Mouse (Mus musculus): ENCODE results near the gene Scarf1. TPM values are rescaled to one million over a fixed set of nuclear protein-coding genes. Genes with fewer than 3 reads are reported as not detected.
A peak's percentile ranks its signal among the peaks of the same experiment; 100 is the strongest.

Gene Scarf1
- polyA plus RNA-seq, 1 experiment = 3.4 TPM

GRCm38 (mm10) chr11:75529771-75530170 lies 16.4 kb downstream of the Scarf1 start:
- Histone ChIP-seq H3K27ac (ENCODE audit: insufficient read depth, low read length) (no peak overlapping the region), H3K4me1 (ENCODE audit: control insufficient read depth, insufficient read depth, low read length) (peaks cover 11% of the 10 kb centered on the region), H3K27me3 (ENCODE audit: control insufficient read depth, insufficient read depth, low read length) (no peaks in the 10 kb centered on the region), H3K4me3 (replicated peaks; ENCODE audit: insufficient read depth, low read depth, low read length) (no peak overlapping the region)
- TF ChIP-seq POLR2A (IDR thresholded peaks at IDR 0.05; ENCODE audit: borderline replicate concordance, insufficient read depth, low read length) (no peak), CTCF (IDR thresholded peaks at IDR 0.05; ENCODE audit: borderline replicate concordance, insufficient read depth, low read depth, low read length) (no peak)
- WGBS = 47% methylated on average over 4 of the region's 4 CpGs
- no peak for DNase-seq

- DNase-seq = peak; percentile 93 to 100
- 0% methylated on average over 10 of the region's 10 CpGs for WGBS
- TF ChIP-seq CTCF (IDR thresholded peaks at IDR 0.05; ENCODE audit: borderline replicate concordance, insufficient read depth, low read depth, low read length) (peak; percentile 95), POLR2A (IDR thresholded peaks at IDR 0.05; ENCODE audit: borderline replicate concordance, insufficient read depth, low read length) (peak; percentile 39; the same call in 1 of the 2 replicates)
- Histone ChIP-seq H3K4me1 (ENCODE audit: control insufficient read depth, insufficient read depth, low read length) (peaks cover 11% of the 10 kb centered on the region), H3K27me3 (ENCODE audit: control insufficient read depth, insufficient read depth, low read length) (no peaks in the 10 kb centered on the region), H3K27ac (ENCODE audit: insufficient read depth, low read length) (peak overlapping the region; percentile 89), H3K4me3 (replicated peaks; ENCODE audit: insufficient read depth, low read depth, low read length) (peak overlapping the region; percentile 96)
These were observed 17.0 kb downstream of the Scarf1 start for GRCm38 (mm10) chr11:75530325-75530724.

- H3K27ac ChIP-seq (ENCODE audit: insufficient read depth, low read length) = peak overlapping the region; percentile 89
- peak overlapping the region; percentile 96 for H3K4me3 ChIP-seq (replicated peaks; ENCODE audit: insufficient read depth, low read depth, low read length)
- no peak for DNase-seq
- H3K27me3 ChIP-seq (ENCODE audit: control insufficient read depth, insufficient read depth, low read length) = no peaks in the 10 kb centered on the region
- under 1% methylated on average over 31 of the region's 31 CpGs for WGBS
- TF ChIP-seq POLR2A (IDR thresholded peaks at IDR 0.05; ENCODE audit: borderline replicate concordance, insufficient read depth, low read length) = no peak
- TF ChIP-seq CTCF (IDR thresholded peaks at IDR 0.05; ENCODE audit: borderline replicate concordance, insufficient read depth, low read depth, low read length) = no peak
- H3K4me1 ChIP-seq (ENCODE audit: control insufficient read depth, insufficient read depth, low read length) = peaks cover 7% of the 10 kb centered on the region; the same call in 1 of the 2 replicates
These were observed 17.6 kb downstream of the Scarf1 start for GRCm38 (mm10) chr11:75530845-75531373.

GRCm38 (mm10) chr11:75531469-75532242 lies 18.3 kb downstream of the Scarf1 start, which contains the start of gene Slc43a2:
Gene Slc43a2, plus strand, starts transcription at chr11:75531694.
- H3K4me3 ChIP-seq (replicated peaks; ENCODE audit: insufficient read depth, low read depth, low read length) = peak within 1 kb of the TSS; percentile 96
- DNase-seq = peak; percentile 97 to 99
- H3K27ac ChIP-seq (ENCODE audit: insufficient read depth, low read length) = peak within 1 kb of the TSS; percentile 98
- H3K27me3 ChIP-seq (ENCODE audit: control insufficient read depth, insufficient read depth, low read length) = no peaks in the 10 kb centered on the region
- peaks cover 10% of the 10 kb centered on the region for H3K4me1 ChIP-seq (ENCODE audit: control insufficient read depth, insufficient read depth, low read length)
- TF ChIP-seq POLR2A (IDR thresholded peaks at IDR 0.05; ENCODE audit: borderline replicate concordance, insufficient read depth, low read length) (peak; percentile 47; the same call in 1 of the 2 replicates), CTCF (IDR thresholded peaks at IDR 0.05; ENCODE audit: borderline replicate concordance, insufficient read depth, low read depth, low read length) (no peak)
- under 1% methylated on average over 62 of the region's 62 CpGs for WGBS

- 1% methylated on average over 38 of the region's 38 CpGs for WGBS
- H3K4me3 ChIP-seq (replicated peaks; ENCODE audit: insufficient read depth, low read depth, low read length) = peak overlapping the region; percentile 96
- DNase-seq = peak in 1 of 2 experiments; percentile 67
- H3K4me1 ChIP-seq (ENCODE audit: control insufficient read depth, insufficient read depth, low read length) = peaks cover 19% of the 10 kb centered on the region
- TF ChIP-seq POLR2A (IDR thresholded peaks at IDR 0.05; ENCODE audit: borderline replicate concordance, insufficient read depth, low read length) (peak; percentile 47; the same call in 1 of the 2 replicates), CTCF (IDR thresholded peaks at IDR 0.05; ENCODE audit: borderline replicate concordance, insufficient read depth, low read depth, low read length) (no peak)
- no peaks in the 10 kb centered on the region for H3K27me3 ChIP-seq (ENCODE audit: control insufficient read depth, insufficient read depth, low read length)
- H3K27ac ChIP-seq (ENCODE audit: insufficient read depth, low read length) = peak overlapping the region; percentile 92
These were observed 19.3 kb downstream of the Scarf1 start for GRCm38 (mm10) chr11:75532340-75533277.

- DNase-seq = no peak
- 9% methylated on average over 6 of the region's 6 CpGs for WGBS
- Histone ChIP-seq H3K4me1 (ENCODE audit: control insufficient read depth, insufficient read depth, low read length) (peaks cover 28% of the 10 kb centered on the region), H3K27ac (ENCODE audit: insufficient read depth, low read length) (peak overlapping the region; percentile 92), H3K4me3 (replicated peaks; ENCODE audit: insufficient read depth, low read depth, low read length) (peak overlapping the region; percentile 96), H3K27me3 (ENCODE audit: control insufficient read depth, insufficient read depth, low read length) (no peaks in the 10 kb centered on the region)
- TF ChIP-seq CTCF (IDR thresholded peaks at IDR 0.05; ENCODE audit: borderline replicate concordance, insufficient read depth, low read depth, low read length) = no peak
- TF ChIP-seq POLR2A (IDR thresholded peaks at IDR 0.05; ENCODE audit: borderline replicate concordance, insufficient read depth, low read length) = no peak
These were observed 20.1 kb downstream of the Scarf1 start for GRCm38 (mm10) chr11:75533314-75534015.

Measured in cerebellum, adult 2 months (tissue).